Mouse (Mus musculus) MEL (cell line): ENCODE measurements around the gene Rab26. TPM values are rescaled to one million over a fixed set of nuclear protein-coding genes. Genes with fewer than 3 reads are reported as not detected.

ENCODE experiments used
- DNase-seq: peaks from one replicate; pipeline ENCODE4 v3.0.0; 2011; ENCODE audit warnings: low read depth, low spot score
- H3K27ac ChIP-seq: 2 replicates; pipeline ENCODE4 v1.5.1; 2012; ENCODE audit warnings: low read depth, mild to moderate bottlenecking, control low read depth, low read length, moderate library complexity; ENCODE audit not compliant: control insufficient read depth
- H3K27me3 ChIP-seq, 2 experiments: fragments of 150-350 bp in 1 of 2; sonication (generic) in 1 of 2; 2 replicates each; pipeline ENCODE4 v1.6.1; 2012; ENCODE audit warnings: low read length in 2 of 2, mild to moderate bottlenecking in 2 of 2, improper control_type of control experiment in 1 of 2, moderate library complexity in 1 of 2; ENCODE audit not compliant: insufficient read depth in 2 of 2, control insufficient read depth in 1 of 2
- H3K36me3 ChIP-seq, 2 experiments: 2 replicates each; pipeline ENCODE4 v1.6.1; 2012 to 2014; ENCODE audit warnings: low read length in 2 of 2, improper control_type of control experiment in 1 of 2, inconsistent platforms in 1 of 2, mild to moderate bottlenecking in 1 of 2; ENCODE audit not compliant: insufficient read depth in 2 of 2, control insufficient read depth in 1 of 2
- H3K4me1 ChIP-seq, 2 experiments: fragments of 150-350 bp in 1 of 2; sonication (generic) in 1 of 2; 2 replicates each; pipeline ENCODE4 v1.6.1; 2012; ENCODE audit warnings: low read length in 2 of 2, improper control_type of control experiment in 1 of 2, mild to moderate bottlenecking in 1 of 2; ENCODE audit not compliant: insufficient read depth in 2 of 2, control insufficient read depth in 1 of 2
- H3K4me3 ChIP-seq, 2 experiments: fragments of 150-350 bp in 1 of 2; sonication (generic) in 1 of 2; 2 replicates each; pipeline ENCODE4 v1.5.1; 2012; ENCODE audit warnings: low read depth in 2 of 2, low read length in 2 of 2, mild to moderate bottlenecking in 2 of 2, moderate library complexity in 2 of 2, control low read depth in 1 of 2, improper control_type of control experiment in 1 of 2; ENCODE audit not compliant: control insufficient read depth in 1 of 2, insufficient read depth in 1 of 2
- H3K79me2 ChIP-seq: 2 replicates; pipeline ENCODE4 v1.6.1; 2012; ENCODE audit warnings: mild to moderate bottlenecking, low read length, moderate library complexity; ENCODE audit not compliant: control insufficient read depth, poor library complexity, insufficient read depth
- H3K9ac ChIP-seq: 2 replicates; pipeline ENCODE4 v1.6.1; 2012; ENCODE audit warnings: low read depth, mild to moderate bottlenecking, control low read depth, low read length, moderate library complexity; ENCODE audit not compliant: control insufficient read depth, poor library complexity, severe bottlenecking
- H3K9me3 ChIP-seq: fragments of 150-350 bp; sonication (generic); replicated peaks from 2 replicates; pipeline ENCODE4 v1.6.1; 2012; ENCODE audit warnings: mild to moderate bottlenecking, low read length, improper control_type of control experiment, moderate library complexity; ENCODE audit not compliant: insufficient read depth
- BHLHE40 ChIP-seq: IDR thresholded peaks from 2 replicates; pipeline ENCODE4 v1.6.1; 2012; ENCODE audit warnings: low read depth, mild to moderate bottlenecking, inconsistent platforms, low read length, improper control_type of control experiment, borderline replicate concordance
- CHD1 ChIP-seq: IDR thresholded peaks from 2 replicates; pipeline ENCODE4 v1.6.1; 2012; ENCODE audit warnings: low read depth, mild to moderate bottlenecking, inconsistent platforms, low read length, improper control_type of control experiment
- CHD2 ChIP-seq: IDR thresholded peaks from 2 replicates; pipeline ENCODE4 v1.6.1; 2011; ENCODE audit warnings: low read length, improper control_type of control experiment
- CTCF ChIP-seq, 3 experiments: IDR thresholded peaks in 2 of 3; conservative IDR thresholded peaks in 1 of 3; 2 replicates each; pipeline ENCODE4 v1.5.1; 2011 to 2012; ENCODE audit warnings: low read length in 3 of 3, low read depth in 2 of 3, mild to moderate bottlenecking in 2 of 3, improper control_type of control experiment in 1 of 3, inconsistent platforms in 1 of 3, mixed read lengths in 1 of 3, moderate library complexity in 1 of 3; ENCODE audit not compliant: control insufficient read depth in 1 of 3, insufficient read depth in 1 of 3, poor library complexity in 1 of 3, severe bottlenecking in 1 of 3
- ELF1 ChIP-seq: IDR thresholded peaks from 2 replicates; pipeline ENCODE4 v1.6.1; 2014; ENCODE audit warnings: low read depth, mild to moderate bottlenecking, inconsistent platforms, low read length, improper control_type of control experiment, moderate library complexity
- EP300 ChIP-seq, 2 experiments: IDR thresholded peaks; 2 replicates each; pipeline ENCODE4 v1.6.1; 2011; ENCODE audit warnings: improper control_type of control experiment in 2 of 2, low read length in 2 of 2, low read depth in 1 of 2, mild to moderate bottlenecking in 1 of 2
- ETS1 ChIP-seq: IDR thresholded peaks from 2 replicates; pipeline ENCODE4 v1.6.1; 2012; ENCODE audit warnings: low read depth, mild to moderate bottlenecking, inconsistent platforms, low read length, improper control_type of control experiment, moderate library complexity
- GATA1 ChIP-seq: IDR thresholded peaks from 2 replicates; pipeline ENCODE4 v1.6.1; 2011; ENCODE audit warnings: low read depth, low read length, improper control_type of control experiment
- JUND ChIP-seq: IDR thresholded peaks from 2 replicates; pipeline ENCODE4 v1.6.1; 2011; ENCODE audit warnings: low read depth, mild to moderate bottlenecking, improper control_type of control experiment, low read length
- MAX ChIP-seq: IDR thresholded peaks from 2 replicates; pipeline ENCODE4 v1.6.1; 2011; ENCODE audit warnings: low read length, improper control_type of control experiment
- MAZ ChIP-seq: IDR thresholded peaks from 2 replicates; pipeline ENCODE4 v1.6.1; 2012; ENCODE audit warnings: low read depth, mild to moderate bottlenecking, inconsistent platforms, low read length, improper control_type of control experiment
- MEF2A ChIP-seq: IDR thresholded peaks from 2 replicates; pipeline ENCODE4 v1.6.1; 2014; ENCODE audit warnings: low read depth, mild to moderate bottlenecking, inconsistent platforms, low read length, improper control_type of control experiment; ENCODE audit not compliant: poor library complexity, insufficient replicate concordance, severe bottlenecking; ENCODE audit errors: extremely low read depth
- MYC ChIP-seq: IDR thresholded peaks from 2 replicates; pipeline ENCODE4 v1.6.1; 2011; ENCODE audit warnings: low read depth, mild to moderate bottlenecking, low read length, improper control_type of control experiment, moderate library complexity
- NELFE ChIP-seq: IDR thresholded peaks from 2 replicates; pipeline ENCODE4 v1.6.1; 2011; ENCODE audit warnings: low read depth, low read length, improper control_type of control experiment
- POLR2A ChIP-seq, 2 experiments: IDR thresholded peaks; 2 replicates each; pipeline ENCODE4 v1.6.1; 2011 to 2012; ENCODE audit warnings: low read length in 2 of 2, mild to moderate bottlenecking in 2 of 2, control low read depth in 1 of 2, improper control_type of control experiment in 1 of 2, low read depth in 1 of 2, moderate library complexity in 1 of 2; ENCODE audit not compliant: control insufficient read depth in 1 of 2, insufficient read depth in 1 of 2, poor library complexity in 1 of 2
- POLR2AphosphoS2 ChIP-seq: IDR thresholded peaks from 2 replicates; pipeline ENCODE4 v1.6.1; 2011; ENCODE audit warnings: low read length, improper control_type of control experiment
- RCOR1 ChIP-seq: IDR thresholded peaks from 2 replicates; pipeline ENCODE4 v1.6.1; 2012; ENCODE audit warnings: low read depth, mild to moderate bottlenecking, inconsistent platforms, low read length, improper control_type of control experiment
- SIN3A ChIP-seq: IDR thresholded peaks from 2 replicates; pipeline ENCODE4 v1.6.1; 2012; ENCODE audit warnings: low read length, improper control_type of control experiment, inconsistent platforms
- TAL1 ChIP-seq: IDR thresholded peaks from 2 replicates; pipeline ENCODE4 v1.6.1; 2012; ENCODE audit warnings: mild to moderate bottlenecking, inconsistent platforms, low read length, moderate library complexity, mixed read lengths
- TBP ChIP-seq: IDR thresholded peaks from 2 replicates; pipeline ENCODE4 v1.8.0; 2011; ENCODE audit warnings: low read depth, low read length, improper control_type of control experiment
- TCF12 ChIP-seq: IDR thresholded peaks from 2 replicates; pipeline ENCODE4 v1.6.1; 2014; ENCODE audit warnings: low read depth, mild to moderate bottlenecking, inconsistent platforms, low read length, improper control_type of control experiment, moderate library complexity
- UBTF ChIP-seq: IDR thresholded peaks from 2 replicates; pipeline ENCODE4 v1.6.1; 2012; ENCODE audit warnings: low read depth, mild to moderate bottlenecking, inconsistent platforms, low read length, improper control_type of control experiment, moderate library complexity, borderline replicate concordance; ENCODE audit not compliant: insufficient read depth
- ZC3H11A ChIP-seq: IDR thresholded peaks from 2 replicates; pipeline ENCODE4 v1.6.1; 2012; ENCODE audit warnings: low read depth, mild to moderate bottlenecking, inconsistent platforms, low read length, improper control_type of control experiment
- ZMIZ1 ChIP-seq: IDR thresholded peaks from 2 replicates; pipeline ENCODE4 v1.6.1; 2012; ENCODE audit warnings: low read depth, mild to moderate bottlenecking, inconsistent platforms, low read length, improper control_type of control experiment, moderate library complexity
- ZNF384 ChIP-seq: IDR thresholded peaks from 2 replicates; pipeline ENCODE4 v1.6.1; 2012; ENCODE audit warnings: low read depth, mild to moderate bottlenecking, inconsistent platforms, low read length, improper control_type of control experiment
- polyA plus RNA-seq, 2 experiments: library from polyadenylated mRNA; stranded (reverse) in 1 of 2; unstranded in 1 of 2; fragments of >175 nt in 1 of 2; fragments of >200 nt in 1 of 2; gene quantifications; 2 replicates each; pipeline versions ENCODE4 v1.2.1 to v1.2.4; 2012; ENCODE audit warnings: low replicate concordance in 2 of 2, low read depth in 1 of 2; ENCODE audit not compliant: insufficient read length in 2 of 2, insufficient read depth in 1 of 2, missing spikeins in 1 of 2
- total RNA-seq: library from RNA; depleted of rRNA; stranded (reverse); fragments of 300-350 nt; gene quantifications from 2 replicates; pipeline ENCODE4 v1.2.3, GENCODE M21; 2012

The Rab26 gene
- total and polyA plus RNA-seq, 3 experiments, result 0.89 to 1.1 TPM; not detected in 1

DNA sequence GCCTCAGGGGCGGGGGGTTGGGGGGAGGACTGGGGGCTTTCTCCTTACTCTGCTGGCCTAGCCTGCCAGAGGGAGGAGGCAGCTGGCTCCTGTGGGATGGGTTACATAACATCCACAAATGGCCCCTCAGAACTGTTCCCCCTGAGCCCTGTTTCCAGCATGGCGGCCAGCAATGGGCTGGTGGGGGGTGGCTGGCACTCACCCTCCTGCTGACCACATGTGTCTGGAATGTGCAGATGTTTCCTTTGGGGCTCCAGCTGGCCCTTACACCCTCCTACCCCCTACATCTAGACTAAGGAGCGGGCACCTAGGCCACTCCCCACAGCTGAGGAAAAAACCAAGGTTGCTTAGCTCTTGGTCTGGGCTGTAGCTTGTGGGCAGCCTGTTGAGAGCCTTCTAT lies 25.1 kb upstream of the Rab26 start:
- H3K9ac ChIP-seq, result no peak overlapping the region
- no peaks in the 10 kb centered on the region for H3K27me3 ChIP-seq
- peaks cover 3 to 16% of the 10 kb centered on the region in 2 experiments; a peak in 3 of 4 replicates for H3K4me1 ChIP-seq
- H3K4me3 ChIP-seq, result no peak overlapping the region
- peaks cover 0 to 13% of the 10 kb centered on the region in 2 experiments; a peak in 2 of 4 replicates for H3K36me3 ChIP-seq
- no peak overlapping the region for H3K27ac ChIP-seq
- H3K9me3 ChIP-seq, result no peaks in the 10 kb centered on the region
- no peaks in the 10 kb centered on the region for H3K79me2 ChIP-seq
- no peak for TF ChIP-seq ZC3H11A
- TF ChIP-seq ETS1, result no peak
- TF ChIP-seq TBP, result no peak
- TF ChIP-seq MAZ, result no peak
- no peak for TF ChIP-seq CHD1
- no peak for TF ChIP-seq NELFE
- no peak for TF ChIP-seq SIN3A
- no peak for TF ChIP-seq TCF12
- TF ChIP-seq BHLHE40, result no peak
- TF ChIP-seq GATA1, result no peak
- no peak for TF ChIP-seq RCOR1
- TF ChIP-seq POLR2A (IDR thresholded peaks at IDR 0.05; ENCODE audit: control insufficient read depth in 1 of 2, insufficient read depth in 1 of 2, low read depth in 1 of 2, low read length in 2 of 2, poor library complexity in 1 of 2), result no peak
- TF ChIP-seq MAX, result no peak
- TF ChIP-seq ZMIZ1, result no peak
- TF ChIP-seq TAL1, result no peak
- no peak for TF ChIP-seq MEF2A
- TF ChIP-seq CTCF (IDR thresholded peaks at IDR 0.05 in 2 of 3, conservative IDR thresholded peaks at IDR 0.05 in 1 of 3; ENCODE audit: control insufficient read depth in 1 of 3, insufficient read depth in 1 of 3, low read depth in 2 of 3, low read length in 3 of 3, poor library complexity in 1 of 3, severe bottlenecking in 1 of 3), result no peak
- TF ChIP-seq MYC, result no peak
- no peak for TF ChIP-seq CHD2
- TF ChIP-seq ELF1, result no peak
- DNase-seq, result no peak

- Histone ChIP-seq H3K27me3 (no peaks in the 10 kb centered on the region), H3K4me1 (peaks cover 3 to 16% of the 10 kb centered on the region in 2 experiments; a peak in 3 of 4 replicates), H3K27ac (no peak overlapping the region), H3K4me3 (no peak overlapping the region), H3K9me3 (no peaks in the 10 kb centered on the region), H3K9ac (no peak overlapping the region), H3K79me2 (no peaks in the 10 kb centered on the region), H3K36me3 (peaks cover 0 to 13% of the 10 kb centered on the region in 2 experiments; a peak in 2 of 4 replicates)
- no peak for TF ChIP-seq EP300 (IDR thresholded peaks at IDR 0.05; ENCODE audit: low read depth in 1 of 2, low read length in 2 of 2)
- no peak for TF ChIP-seq ZNF384
- no peak for TF ChIP-seq ELF1
- no peak for TF ChIP-seq JUND
- TF ChIP-seq CHD2, result no peak
- TF ChIP-seq MEF2A, result no peak
- TF ChIP-seq TCF12, result no peak
- TF ChIP-seq POLR2A (IDR thresholded peaks at IDR 0.05; ENCODE audit: control insufficient read depth in 1 of 2, insufficient read depth in 1 of 2, low read depth in 1 of 2, low read length in 2 of 2, poor library complexity in 1 of 2), result no peak
- no peak for TF ChIP-seq POLR2AphosphoS2
- no peak for TF ChIP-seq ZMIZ1
- no peak for TF ChIP-seq ZC3H11A
- no peak for TF ChIP-seq CTCF (IDR thresholded peaks at IDR 0.05 in 2 of 3, conservative IDR thresholded peaks at IDR 0.05 in 1 of 3; ENCODE audit: control insufficient read depth in 1 of 3, insufficient read depth in 1 of 3, low read depth in 2 of 3, low read length in 3 of 3, poor library complexity in 1 of 3, severe bottlenecking in 1 of 3)
- TF ChIP-seq UBTF, result no peak
- no peak for TF ChIP-seq TAL1
- no peak for TF ChIP-seq MAX
- no peak for DNase-seq
Observed at GRCm38 (mm10) chr17:24558600-24559099, 24.6 kb upstream of the Rab26 start.
